Mouse (Mus musculus) olfactory bulb, adult 2 months (tissue): ENCODE results near the gene Apobec2.

Source experiments
- CTCF ChIP-seq: fragments of 200-500 bp; IDR thresholded peaks from 2 replicates; pipeline ENCODE4 v1.5.1; 2012; ENCODE audit warnings: low read depth, mild to moderate bottlenecking, low read length, moderate library complexity; ENCODE audit not compliant: insufficient read depth
- POLR2A ChIP-seq: fragments of 200-500 bp; IDR thresholded peaks from 2 replicates; pipeline ENCODE4 v1.6.1; 2012; ENCODE audit warnings: mild to moderate bottlenecking, low read depth, low read length, moderate library complexity; ENCODE audit not compliant: insufficient read depth

GRCm38 (mm10) chr17:48419571-48419970 is 13.2 kb downstream of the Apobec2 start:
- no peak for TF ChIP-seq POLR2A
- TF ChIP-seq CTCF: no peak
